Mouse (Mus musculus): ENCODE data around the gene Tbx1. TPM values are rescaled to one million over a fixed set of nuclear protein-coding genes. Genes with fewer than 3 reads are reported as not detected.

Gene Tbx1
- total and polyA plus RNA-seq, 3 experiments = not detected

- Histone ChIP-seq H3K9me3 (replicated peaks; ENCODE audit: insufficient read depth, low read length) (no peaks in the 10 kb centered on the region), H3K9ac (ENCODE audit: control insufficient read depth, low read depth, low read length, poor library complexity, severe bottlenecking) (no peak overlapping the region), H3K27ac (ENCODE audit: control insufficient read depth, low read depth, low read length) (no peak overlapping the region), H3K4me1 (ENCODE audit: control insufficient read depth in 1 of 2, insufficient read depth in 2 of 2, low read length in 2 of 2) (peaks cover 3 to 6% of the 10 kb centered on the region in 2 experiments), H3K79me2 (ENCODE audit: control insufficient read depth, insufficient read depth, low read length, poor library complexity) (no peaks in the 10 kb centered on the region), H3K4me3 (ENCODE audit: control insufficient read depth in 1 of 2, insufficient read depth in 1 of 2, low read depth in 2 of 2, low read length in 2 of 2) (no peak overlapping the region), H3K36me3 (ENCODE audit: control insufficient read depth in 1 of 2, insufficient read depth in 2 of 2, low read length in 2 of 2) (peaks cover 0 to 3% of the 10 kb centered on the region in 2 experiments; a peak in 1 of 4 replicates), H3K27me3 (ENCODE audit: control insufficient read depth in 1 of 2, insufficient read depth in 2 of 2, low read length in 2 of 2) (no peaks in the 10 kb centered on the region)
- no peak for TF ChIP-seq SMC3 (IDR thresholded peaks at IDR 0.05; ENCODE audit: low read depth, low read length)
- no peak for TF ChIP-seq ZNF384 (IDR thresholded peaks at IDR 0.05; ENCODE audit: low read depth, low read length)
- no peak for TF ChIP-seq NELFE (IDR thresholded peaks at IDR 0.05; ENCODE audit: low read depth, low read length)
- no peak for TF ChIP-seq GABPA (IDR thresholded peaks at IDR 0.05; ENCODE audit: low read depth, low read length)
- no peak for TF ChIP-seq MYB (IDR thresholded peaks at IDR 0.05; ENCODE audit: low read depth, low read length)
- no peak for TF ChIP-seq RCOR1 (IDR thresholded peaks at IDR 0.05; ENCODE audit: low read depth, low read length)
- no peak for TF ChIP-seq ZC3H11A (IDR thresholded peaks at IDR 0.05; ENCODE audit: low read depth, low read length)
- TF ChIP-seq JUND (IDR thresholded peaks at IDR 0.05; ENCODE audit: low read depth, low read length) = no peak
- TF ChIP-seq USF1 (IDR thresholded peaks at IDR 0.05; ENCODE audit: low read depth, low read length) = no peak
- no peak for TF ChIP-seq UBTF (IDR thresholded peaks at IDR 0.05; ENCODE audit: borderline replicate concordance, insufficient read depth, low read depth, low read length)
- TF ChIP-seq MAX (IDR thresholded peaks at IDR 0.05; ENCODE audit: low read length) = no peak
- TF ChIP-seq KAT2A (conservative IDR thresholded peaks at IDR 0.05; ENCODE audit: low read depth, low read length) = no peak
- TF ChIP-seq TCF12 (IDR thresholded peaks at IDR 0.05; ENCODE audit: low read depth, low read length) = no peak
- no peak for TF ChIP-seq MXI1 (IDR thresholded peaks at IDR 0.05; ENCODE audit: low read depth, low read length)
- TF ChIP-seq ELF1 (IDR thresholded peaks at IDR 0.05; ENCODE audit: low read depth, low read length) = no peak
- no peak for TF ChIP-seq POLR2AphosphoS5 (IDR thresholded peaks at IDR 0.05; ENCODE audit: borderline replicate concordance, low read depth, low read length)
- DNase-seq (ENCODE audit: low read depth, low spot score) = no peak
Measured at GRCm38 (mm10) chr16:18620201-18620600, 29.7 kb upstream of the Tbx1 start.

- Histone ChIP-seq H3K27me3 (ENCODE audit: control insufficient read depth in 1 of 2, insufficient read depth in 2 of 2, low read length in 2 of 2) (no peaks in the 10 kb centered on the region), H3K4me1 (ENCODE audit: control insufficient read depth in 1 of 2, insufficient read depth in 2 of 2, low read length in 2 of 2) (peaks cover 3 to 6% of the 10 kb centered on the region in 2 experiments), H3K9ac (ENCODE audit: control insufficient read depth, low read depth, low read length, poor library complexity, severe bottlenecking) (no peak overlapping the region), H3K9me3 (replicated peaks; ENCODE audit: insufficient read depth, low read length) (no peaks in the 10 kb centered on the region), H3K79me2 (ENCODE audit: control insufficient read depth, insufficient read depth, low read length, poor library complexity) (no peaks in the 10 kb centered on the region), H3K27ac (ENCODE audit: control insufficient read depth, low read depth, low read length) (no peak overlapping the region), H3K36me3 (ENCODE audit: control insufficient read depth in 1 of 2, insufficient read depth in 2 of 2, low read length in 2 of 2) (peaks cover 0 to 3% of the 10 kb centered on the region in 2 experiments; a peak in 1 of 4 replicates), H3K4me3 (ENCODE audit: control insufficient read depth in 1 of 2, insufficient read depth in 1 of 2, low read depth in 2 of 2, low read length in 2 of 2) (no peak overlapping the region)
- DNase-seq (ENCODE audit: low read depth, low spot score) = no peak
- TF ChIP-seq POLR2AphosphoS2 (IDR thresholded peaks at IDR 0.05; ENCODE audit: low read length) (no peak), HCFC1 (IDR thresholded peaks at IDR 0.05; ENCODE audit: low read depth, low read length) (no peak), TAL1 (IDR thresholded peaks at IDR 0.05; ENCODE audit: low read length) (no peak)
Measured at GRCm38 (mm10) chr16:18619110-18619509, 28.6 kb upstream of the Tbx1 start.
